Mouse (Mus musculus) gastrocnemius, adult 8-10 months (tissue): Measurements from ENCODE around the gene H2-Ke6. TPM values are rescaled to one million over a fixed set of nuclear protein-coding genes. Genes with fewer than 3 reads are reported as not detected.

Experiments used
- DNase-seq, 2 experiments: peaks; one replicate each; pipeline ENCODE4 v3.0.0; 2022; ENCODE audit warnings: low spot score in 2 of 2
- total RNA-seq, 4 experiments: library from RNA; stranded (reverse); gene quantifications; 2 replicates each; pipeline ENCODE4 v1.2.4; 2022

H2-Ke6 gene
- 10 to 100 TPM; 83.6 to 90.2 (median 84.9) TPM for total RNA-seq

DNA sequence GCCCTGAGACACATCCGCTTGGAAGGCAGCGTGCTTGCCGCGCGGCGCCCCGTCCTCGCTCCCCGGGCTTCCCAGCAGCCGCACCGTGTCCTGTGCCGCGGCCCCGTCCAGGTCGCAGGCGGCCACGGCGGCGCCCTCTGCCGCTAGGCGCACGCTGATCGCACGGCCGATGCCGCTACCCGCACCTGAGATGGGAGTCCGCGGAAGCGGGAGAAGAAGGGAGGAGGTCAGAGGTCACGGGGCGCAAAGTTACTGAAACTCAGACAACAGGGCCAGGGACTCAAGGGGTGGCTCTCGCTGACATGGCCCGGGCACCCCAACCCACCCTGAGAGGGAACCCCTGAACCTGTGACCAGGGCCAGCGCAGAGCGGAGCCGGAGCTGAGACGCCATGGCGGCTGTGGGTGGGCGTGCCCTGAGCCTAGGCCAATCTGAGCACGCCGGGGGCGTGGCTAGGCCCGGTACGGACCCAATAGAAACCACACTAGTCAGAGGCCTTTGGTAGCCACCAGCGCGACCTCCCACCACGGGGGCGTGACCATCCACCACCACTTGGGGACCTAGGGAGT lies at the start of gene H2-Ke6:
Gene H2-Ke6 (minus strand): TSS at position 405 of the 568 bp plus-strand sequence.
- DNase-seq = peak; percentile 92 to 93

DNA sequence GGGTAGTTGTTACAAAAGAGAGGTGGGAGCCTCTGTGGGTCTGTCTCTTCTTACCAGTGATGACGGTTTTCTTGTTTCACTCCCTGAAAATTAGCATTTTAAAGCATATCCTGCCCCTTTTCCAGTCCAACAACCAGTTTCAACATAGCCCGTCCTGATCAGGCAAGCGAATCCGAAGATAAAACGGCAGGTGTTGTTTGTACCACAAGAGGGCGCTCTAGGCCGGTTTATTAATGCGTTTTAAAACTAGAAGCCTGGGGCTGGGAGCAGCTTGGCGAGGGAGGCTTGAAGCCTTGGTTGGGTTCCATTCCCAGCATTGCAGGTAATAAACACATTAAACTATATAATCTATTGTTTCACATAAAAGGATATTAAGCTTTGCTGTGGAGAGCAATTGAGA lies 49.7 kb upstream of the H2-Ke6 start:
- peak in 1 of 2 experiments; percentile 34 for DNase-seq

DNA sequence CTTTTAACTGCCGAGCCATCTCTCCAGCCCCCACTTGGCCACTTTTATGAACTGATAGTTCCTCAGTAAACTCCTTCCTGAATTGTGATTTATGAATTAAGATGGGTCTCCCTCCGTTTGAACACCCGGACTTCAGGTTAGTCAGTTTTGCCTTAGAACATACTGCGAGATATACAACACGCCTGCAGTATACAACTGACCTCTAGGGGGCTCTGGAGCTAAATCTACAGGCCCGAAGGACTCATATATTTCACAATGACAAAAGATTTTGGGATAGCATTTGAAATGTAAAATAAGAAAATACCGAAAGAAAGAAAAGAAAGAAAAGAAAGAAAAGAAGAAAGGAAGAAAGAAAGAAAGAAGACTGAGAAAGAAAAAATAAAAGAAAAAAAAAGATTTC lies 47.4 kb upstream of the H2-Ke6 start:
- DNase-seq = peak; percentile 49 to 53

DNA sequence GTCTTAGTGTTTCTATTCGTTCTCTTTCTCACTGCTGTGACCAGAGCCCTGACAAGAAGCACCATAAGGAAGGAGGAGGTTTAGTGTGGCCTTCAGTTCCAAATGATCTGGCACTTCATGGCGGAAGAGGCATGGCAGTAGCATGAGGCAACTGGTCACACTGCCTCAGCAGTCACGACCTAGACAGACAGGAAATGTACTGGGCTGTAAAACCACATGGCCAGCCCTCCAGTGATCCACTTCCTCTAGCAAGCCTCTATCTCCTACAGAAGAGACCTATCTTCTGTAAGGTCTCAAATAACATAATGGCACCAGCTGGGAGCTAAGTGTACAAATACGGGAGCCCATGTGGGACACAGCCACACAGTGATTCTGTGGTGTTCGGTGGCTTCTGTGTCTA lies 44.2 kb upstream of the H2-Ke6 start:
- DNase-seq = no peak

DNA sequence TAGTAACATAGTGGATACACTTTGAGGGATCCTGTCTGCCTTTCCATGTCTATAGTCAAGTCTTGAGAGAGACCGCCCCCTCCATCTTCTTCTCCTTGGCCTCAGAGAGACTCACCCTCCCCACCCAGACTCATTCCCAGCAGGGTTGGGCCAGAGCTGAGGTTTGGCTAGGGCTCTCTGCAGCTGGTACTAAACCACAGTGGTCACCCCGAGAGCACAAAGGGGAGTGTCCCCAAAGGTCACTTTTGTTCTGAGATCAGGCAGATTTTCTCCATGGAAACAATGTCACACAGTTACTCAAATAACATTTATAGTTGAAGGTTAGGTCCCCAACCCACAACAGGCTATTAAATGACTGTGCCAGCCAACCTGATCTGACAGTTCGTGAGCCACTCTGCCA lies 41.0 kb upstream of the H2-Ke6 start:
- DNase-seq = no peak

DNA sequence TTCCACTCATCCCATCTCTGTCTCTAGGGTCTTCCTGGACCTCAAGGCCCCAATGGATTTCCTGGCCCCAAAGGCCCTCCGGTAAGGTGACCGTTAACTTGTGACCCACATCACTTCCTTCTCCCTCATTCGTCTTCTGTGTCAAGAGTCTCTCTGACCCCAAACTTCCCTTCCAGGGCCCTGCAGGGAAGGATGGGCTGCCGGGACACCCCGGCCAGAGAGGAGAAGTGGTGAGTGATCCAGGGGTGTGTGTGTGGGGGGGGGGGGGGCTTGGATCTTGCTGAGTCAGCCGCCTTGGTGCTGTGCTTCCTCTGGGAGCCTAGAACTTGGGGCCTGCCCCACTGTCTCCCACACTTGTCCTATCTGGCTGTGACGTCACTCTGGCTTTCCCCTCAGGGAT lies 29.4 kb upstream of the H2-Ke6 start:
- DNase-seq = no peak

DNA sequence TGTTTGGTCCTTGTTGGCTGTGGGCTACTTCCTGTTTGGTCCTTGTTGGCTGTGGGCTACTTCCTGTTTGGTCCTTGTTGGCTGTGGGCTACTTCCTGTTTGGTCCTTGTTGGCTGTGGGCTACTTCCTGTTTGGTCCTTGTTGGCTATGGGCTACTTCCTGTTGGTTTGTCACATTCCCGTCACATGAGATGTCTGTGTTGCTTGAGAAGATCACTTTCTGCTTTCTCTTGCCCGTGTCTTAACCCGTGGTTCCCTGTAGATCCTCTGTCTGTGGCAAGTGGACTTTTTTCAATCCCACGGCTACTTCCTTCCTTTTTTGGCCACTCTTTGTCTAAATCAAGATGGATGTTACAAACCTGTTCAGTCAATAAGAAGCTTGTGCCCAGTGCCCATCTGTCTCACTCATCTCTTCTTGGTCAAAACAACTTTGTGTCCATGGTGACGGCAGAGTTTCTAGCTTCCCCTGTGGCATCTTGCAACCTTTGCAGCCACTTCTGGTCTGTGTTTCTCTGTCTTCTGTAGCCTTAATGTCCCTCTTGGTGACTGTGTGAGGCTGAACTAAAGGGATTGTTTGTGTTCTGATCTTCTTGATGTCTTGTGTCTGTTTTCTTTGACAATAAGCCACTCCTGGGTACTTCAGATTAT lies 19.7 kb upstream of the H2-Ke6 start:
- DNase-seq = no peak

DNA sequence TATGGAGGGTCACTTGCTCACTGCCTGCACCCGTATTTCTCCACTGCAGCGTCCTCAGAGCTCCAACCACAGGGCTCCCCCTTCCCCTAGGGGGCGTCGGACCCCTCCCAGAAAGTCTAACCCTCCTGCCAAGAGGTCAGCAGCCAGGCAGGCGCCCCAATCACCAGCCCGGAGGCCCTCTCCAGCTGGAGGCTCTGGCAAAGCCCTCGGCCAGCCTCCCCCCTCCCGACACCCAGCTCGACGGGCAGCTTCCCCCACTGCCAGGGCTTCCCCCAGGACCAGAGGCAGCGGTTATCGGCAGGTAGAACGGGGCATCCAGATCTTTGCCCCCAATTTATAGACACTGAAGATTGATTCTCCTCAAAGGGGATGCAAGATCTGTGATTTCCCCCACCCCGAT lies 18.1 kb upstream of the H2-Ke6 start:
- DNase-seq = no peak

DNA sequence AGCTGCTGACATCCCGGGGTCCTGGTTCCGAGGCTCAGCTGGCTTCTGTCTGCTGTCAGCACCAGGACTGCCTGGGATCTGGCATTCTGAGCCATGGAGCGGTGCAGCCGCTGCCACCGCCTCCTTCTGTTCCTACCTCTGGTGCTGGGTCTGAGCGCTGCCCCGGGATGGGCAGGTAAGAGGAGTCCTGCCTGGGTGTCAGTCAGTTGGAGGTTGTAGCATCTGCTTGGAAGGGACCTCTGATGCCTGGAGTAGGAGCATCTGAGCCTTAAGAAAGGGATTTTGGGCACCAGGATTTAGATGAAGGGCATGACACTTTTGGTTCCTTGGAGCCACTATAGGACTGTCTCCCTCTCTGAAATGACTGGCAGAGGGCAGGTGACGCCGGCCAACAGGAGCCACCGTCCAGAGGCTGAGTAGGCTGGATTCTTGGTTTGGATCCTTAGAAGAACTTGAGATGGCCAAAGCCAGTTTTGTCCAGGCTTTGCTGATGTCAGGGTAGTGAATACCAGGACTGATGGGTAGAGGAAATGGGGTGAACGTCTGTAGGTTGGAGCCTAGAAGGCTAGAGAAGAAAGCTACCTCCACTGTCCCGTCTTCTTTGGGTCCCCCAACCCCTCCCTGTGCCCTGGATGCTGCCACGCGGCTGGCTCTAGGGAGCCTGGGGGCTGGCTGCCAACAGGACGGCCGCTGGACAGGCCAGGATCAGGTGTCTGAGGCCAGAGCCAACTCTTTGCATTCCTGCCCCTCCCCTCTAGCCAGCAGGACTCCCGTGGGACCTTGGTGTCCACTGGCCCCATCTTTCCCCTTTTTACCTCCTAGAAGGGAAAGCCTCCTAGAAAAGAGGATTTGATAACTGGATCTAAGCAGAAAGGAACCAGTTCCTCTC lies 11.9 kb upstream of the H2-Ke6 start:
- peak; percentile 82 to 87 for DNase-seq

DNA sequence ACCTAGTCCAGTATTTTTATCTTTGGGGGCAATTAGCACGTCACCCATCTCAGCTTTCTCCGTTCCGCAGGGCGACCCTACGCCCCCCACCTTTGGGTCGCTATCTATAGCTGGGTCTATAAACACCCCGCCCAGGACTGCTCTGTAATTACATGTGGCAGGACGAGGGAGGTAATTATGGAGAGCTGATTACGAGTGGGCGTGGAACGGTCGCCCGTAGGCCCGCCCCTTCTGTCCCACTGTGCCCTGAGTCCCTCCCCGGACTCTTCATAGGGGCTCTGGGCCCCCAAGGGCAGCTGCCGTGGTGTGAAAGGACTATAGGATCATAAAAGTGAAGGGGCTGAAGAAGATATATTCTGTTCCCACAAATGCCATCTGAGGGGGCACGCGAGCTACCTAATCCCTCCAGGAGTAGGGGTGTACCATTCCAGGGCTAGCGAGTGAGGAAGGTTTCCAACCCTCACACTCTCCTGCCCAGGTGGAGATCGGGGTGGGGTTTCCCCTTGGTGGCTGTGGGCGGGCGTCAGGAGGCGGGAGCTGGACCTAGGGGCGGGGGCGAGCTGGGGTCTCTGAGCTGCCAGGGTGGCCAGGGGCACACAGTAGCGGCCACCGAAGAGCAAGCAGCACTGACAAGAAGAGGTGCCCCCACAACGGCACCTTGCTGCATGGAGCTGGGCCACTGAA lies 11.2 kb upstream of the H2-Ke6 start, which contains the start of gene Col11a2:
Gene Col11a2 (plus strand): TSS at position 560 of the 684 bp plus-strand sequence.
- no peak for DNase-seq

DNA sequence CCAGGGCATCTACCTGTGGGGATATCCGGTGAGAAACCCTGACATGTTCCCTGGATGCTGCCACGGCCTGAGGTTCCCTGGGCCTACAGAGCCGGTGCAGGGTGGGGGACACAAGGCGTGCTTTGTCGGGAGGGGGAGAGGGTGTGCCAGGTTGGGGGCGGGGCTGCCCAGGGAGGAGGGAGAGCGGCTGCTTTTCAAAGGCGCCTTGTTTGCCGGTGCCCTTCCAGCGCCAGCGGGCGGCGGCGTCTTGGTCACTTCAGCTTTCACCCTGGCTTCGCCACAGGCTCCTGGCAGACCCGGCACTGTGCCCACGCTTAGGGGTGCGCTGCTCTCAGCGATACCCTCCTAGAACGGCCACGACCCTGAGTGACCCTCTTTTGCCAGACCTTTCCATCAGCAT lies 10.6 kb upstream of the H2-Ke6 start:
- DNase-seq = no peak

DNA sequence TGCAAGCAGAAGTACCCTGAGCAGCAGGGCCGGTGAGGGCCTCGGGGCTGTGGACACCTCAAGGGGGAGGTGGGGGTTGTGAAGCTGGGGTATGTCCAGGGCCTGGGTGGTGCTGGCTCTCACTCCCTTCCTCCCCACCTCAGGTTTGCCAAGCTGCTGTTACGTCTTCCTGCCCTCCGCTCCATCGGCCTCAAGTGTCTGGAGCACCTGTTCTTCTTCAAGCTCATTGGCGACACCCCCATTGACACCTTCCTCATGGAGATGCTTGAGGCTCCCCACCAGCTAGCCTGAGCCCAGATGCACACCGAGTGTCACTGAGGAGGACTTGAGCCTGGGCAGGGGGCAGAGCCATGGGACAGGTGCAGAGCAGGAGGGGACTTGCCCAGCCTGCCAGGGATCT lies 9.4 kb upstream of the H2-Ke6 start:
- no peak for DNase-seq

DNA sequence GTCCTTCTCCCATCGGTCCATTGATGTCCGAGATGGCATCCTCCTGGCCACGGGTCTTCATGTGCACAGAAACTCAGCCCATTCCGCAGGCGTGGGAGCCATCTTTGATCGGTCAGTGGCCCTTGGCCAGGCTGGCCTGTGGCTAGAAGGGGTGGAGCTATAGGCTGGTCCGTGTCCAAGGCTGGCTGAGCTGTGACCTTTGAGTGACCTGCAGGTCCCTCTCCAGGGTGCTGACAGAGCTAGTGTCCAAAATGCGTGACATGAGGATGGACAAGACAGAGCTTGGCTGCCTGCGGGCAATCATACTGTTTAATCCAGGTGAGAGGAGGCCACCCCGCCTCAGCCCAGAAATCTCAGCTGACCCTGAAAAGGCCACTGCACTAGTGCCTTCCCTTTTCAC lies 8.8 kb upstream of the H2-Ke6 start:
- DNase-seq = no peak

DNA sequence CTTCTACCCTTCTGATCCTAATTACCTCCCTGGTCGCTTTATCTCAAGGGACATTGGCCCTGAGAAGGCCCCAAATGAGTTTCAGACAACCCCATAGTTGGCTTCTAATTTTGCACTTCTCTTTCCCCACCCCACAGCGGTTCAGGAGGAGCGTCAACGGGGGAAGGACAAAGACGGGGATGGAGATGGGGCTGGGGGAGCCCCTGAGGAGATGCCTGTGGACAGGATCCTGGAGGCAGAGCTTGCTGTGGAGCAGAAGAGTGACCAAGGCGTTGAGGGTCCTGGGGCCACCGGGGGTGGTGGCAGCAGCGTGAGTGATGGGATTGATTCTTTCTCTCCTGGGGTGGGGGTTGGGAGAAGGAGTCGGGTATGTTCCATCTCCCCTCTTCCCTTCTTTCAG lies 7.7 kb upstream of the H2-Ke6 start:
- DNase-seq = no peak

DNA sequence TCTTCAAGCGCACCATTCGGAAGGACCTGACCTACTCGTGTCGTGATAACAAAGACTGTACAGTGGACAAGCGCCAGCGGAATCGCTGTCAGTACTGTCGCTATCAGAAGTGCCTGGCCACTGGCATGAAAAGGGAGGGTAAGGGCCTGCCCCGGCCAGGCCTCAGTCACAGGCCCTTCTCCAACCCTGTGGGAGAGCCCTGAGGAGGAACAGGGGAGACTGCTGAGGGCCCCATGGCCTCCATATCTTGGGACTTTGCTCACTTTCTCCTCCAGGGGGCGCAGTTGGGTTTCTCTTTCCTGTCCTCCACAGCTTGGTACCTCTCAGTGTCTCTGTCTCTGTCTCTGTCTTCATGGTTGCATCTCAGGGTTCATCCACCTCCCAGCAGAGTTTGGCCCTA lies 6.2 kb upstream of the H2-Ke6 start:
- peak in 1 of 2 experiments; percentile 49 for DNase-seq

DNA sequence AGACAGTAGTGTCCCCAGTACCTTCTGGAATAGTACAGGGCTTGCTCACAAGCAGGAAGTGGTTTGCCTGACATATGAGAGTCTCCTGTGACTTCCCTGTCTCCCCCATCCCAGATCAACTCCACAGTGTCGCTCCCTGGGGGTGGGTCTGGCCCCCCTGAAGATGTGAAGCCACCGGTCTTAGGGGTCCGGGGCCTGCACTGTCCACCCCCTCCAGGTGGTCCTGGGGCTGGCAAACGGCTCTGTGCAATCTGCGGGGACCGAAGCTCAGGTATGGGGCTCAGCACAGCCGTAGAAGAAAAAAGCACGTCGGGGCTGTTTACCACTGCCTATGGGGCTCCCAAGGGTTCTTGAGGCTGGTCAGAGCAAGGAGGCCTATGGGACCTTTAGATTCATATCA lies 5.6 kb upstream of the H2-Ke6 start:
- no peak for DNase-seq

DNA sequence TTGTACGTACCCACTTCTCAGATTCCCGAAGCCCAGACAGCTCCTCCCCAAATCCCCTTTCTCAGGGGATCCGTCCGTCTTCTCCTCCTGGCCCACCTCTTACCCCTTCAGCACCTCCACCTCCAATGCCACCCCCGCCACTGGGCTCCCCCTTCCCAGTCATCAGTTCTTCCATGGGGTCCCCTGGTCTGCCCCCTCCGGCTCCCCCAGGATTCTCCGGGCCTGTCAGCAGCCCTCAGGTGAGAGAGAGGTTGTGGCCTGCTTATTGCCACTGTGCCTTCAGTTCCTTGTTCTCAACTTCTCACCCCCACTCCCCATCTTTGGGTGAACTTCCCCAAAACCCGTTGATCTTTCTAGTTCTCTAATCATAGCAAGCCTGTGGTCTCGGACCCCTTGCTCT lies 4.9 kb upstream of the H2-Ke6 start:
- DNase-seq = no peak

DNA sequence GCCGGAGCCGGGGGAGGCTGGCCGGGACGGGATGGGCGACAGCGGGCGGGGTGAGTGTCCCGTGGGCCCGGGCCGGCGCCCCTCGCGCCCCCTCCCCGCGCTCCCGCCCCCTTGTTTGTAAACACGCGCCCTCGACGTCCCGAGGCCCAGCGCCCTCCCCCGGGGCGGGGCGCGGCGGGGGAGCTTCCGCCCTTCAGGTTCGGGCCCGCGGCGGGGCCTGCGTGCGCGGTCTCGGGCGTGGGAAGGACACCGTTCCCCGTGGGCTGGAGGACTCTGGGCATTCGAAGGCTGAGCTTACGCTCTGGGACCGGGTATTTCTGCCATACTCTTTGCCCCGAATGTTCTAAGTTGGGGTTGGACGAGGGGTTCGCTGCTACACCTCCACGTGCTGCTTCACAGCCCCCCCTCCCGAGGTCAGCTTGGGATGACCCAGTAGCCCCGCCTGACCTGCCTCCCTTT lies 4.3 kb upstream of the H2-Ke6 start:
- peak in 1 of 2 experiments; percentile 64 for DNase-seq

DNA sequence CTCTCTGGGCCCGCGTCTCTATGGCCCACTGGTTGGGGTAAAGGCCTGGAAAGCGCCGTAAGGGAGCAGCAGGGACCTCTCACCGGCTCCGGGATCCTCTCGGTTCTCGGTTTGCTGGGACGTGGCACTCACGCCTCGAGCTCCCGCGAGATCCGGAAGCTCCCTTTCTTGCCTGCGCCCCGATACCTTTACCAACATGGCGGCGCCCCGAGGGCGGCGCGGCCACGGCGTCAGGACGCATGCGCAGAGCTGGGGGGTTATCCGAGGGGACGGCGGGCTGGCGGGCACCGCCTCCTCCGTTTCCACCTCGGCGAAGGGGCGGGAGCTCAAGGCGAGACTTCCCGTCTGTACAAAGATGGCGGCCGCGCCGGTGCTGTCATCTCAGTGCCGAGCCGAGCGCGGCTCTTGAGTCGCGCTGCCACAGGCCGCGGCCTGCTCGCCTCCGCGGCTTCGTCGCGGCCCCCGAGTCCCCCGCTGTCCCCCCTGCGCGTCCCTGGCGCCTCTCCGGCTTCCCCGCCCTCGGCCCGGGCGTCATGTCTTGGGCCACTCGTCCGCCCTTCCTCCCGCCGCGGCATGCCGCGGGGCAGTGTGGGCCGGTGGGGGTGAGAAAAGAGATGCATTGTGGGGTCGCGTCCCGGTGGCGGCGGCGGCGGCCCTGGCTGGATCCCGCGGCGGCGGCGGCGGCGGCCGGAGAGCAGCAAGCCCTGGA lies 3.8 kb upstream of the H2-Ke6 start, which contains the start of the genes Slc39a7 and Rxrb:
Gene Slc39a7 (minus strand): TSS at position 218 of the 709 bp plus-strand sequence.
Gene Rxrb (plus strand): TSS at position 348 of the 709 bp plus-strand sequence.
- DNase-seq = peak; percentile 97 to 98

DNA sequence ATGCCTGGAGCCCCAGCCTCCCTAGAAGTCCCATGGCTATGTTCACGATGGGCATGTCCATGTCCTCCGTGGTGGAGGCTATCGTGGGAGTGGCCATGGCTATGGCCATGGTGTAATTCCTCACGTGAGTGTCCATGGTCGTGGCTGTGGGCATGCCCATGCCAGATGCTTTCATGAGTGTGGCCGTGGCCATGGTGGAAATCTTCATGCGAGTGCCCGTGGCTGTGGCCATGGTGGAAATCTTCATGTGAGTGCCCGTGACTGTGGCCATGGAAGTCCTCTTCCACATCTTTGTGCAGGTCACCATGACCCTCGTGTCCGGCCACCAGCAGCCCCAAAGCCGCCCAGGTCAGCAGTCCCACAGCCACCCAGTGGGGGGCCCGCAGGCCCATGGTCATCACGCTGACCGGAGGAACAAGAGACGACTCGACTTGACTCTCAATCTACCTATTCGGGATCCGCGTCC lies 3.0 kb upstream of the H2-Ke6 start:
- no peak for DNase-seq
